Mouse (Mus musculus): Measurements from ENCODE around the gene Olfr71.
A peak's percentile ranks its signal among the peaks of the same experiment; 100 is the strongest.

Gene Olfr71

GRCm38 (mm10) chr4:43709869-43710268 is at the start of gene Olfr71:
TSS of gene Olfr71 (minus strand) at chr4:43710255.
- DNase-seq: no peak

GRCm38 (mm10) chr4:43757213-43757612 is 47.2 kb upstream of the Olfr71 start:
- DNase-seq: no peak

- DNase-seq: no peak
Observed at GRCm38 (mm10) chr4:43745187-43745586, 35.1 kb upstream of the Olfr71 start.

- no peak for DNase-seq
Observed at GRCm38 (mm10) chr4:43743099-43743498, 33.0 kb upstream of the Olfr71 start.

DNA sequence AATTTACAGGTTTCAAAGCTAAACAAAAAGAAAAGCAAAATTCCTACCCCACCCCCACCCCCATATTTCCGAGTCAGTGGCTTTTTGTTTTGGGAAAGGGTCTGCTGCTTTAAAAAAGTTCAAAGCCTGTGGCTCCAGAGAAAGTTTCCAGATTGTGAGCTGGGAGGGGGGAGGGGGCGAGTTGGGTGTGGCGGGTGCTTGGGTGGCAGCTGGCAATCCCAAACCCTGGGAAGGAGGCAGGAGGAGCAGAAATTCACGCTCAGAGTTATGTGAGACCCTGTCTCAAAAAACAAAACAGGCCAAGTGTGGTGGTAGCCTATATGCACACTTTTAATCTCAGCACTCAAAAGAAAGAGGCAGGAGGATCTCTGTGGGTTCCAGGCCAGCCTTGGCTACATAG is 32.6 kb upstream of the Olfr71 start:
- DNase-seq: no peak

DNA sequence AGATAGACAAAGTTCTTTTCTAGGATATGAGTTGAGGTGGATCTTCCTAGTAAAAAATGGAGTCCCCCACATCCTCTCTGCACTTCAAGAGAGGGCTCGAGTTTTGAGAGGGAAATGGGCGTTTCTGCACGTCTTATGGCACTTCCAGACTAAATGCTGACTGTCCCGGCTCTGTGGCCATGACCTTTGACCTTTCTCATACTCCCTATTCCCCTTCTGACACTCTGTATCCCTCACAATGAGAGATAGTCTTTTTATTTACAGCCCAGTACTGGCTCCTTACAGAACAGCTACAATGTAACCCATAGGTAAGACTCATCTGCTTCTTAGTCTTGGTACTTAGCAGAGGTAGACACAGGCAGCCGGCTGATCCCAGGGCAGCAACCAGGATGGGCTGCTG is 31.5 kb upstream of the Olfr71 start:
- no peak for DNase-seq

DNA sequence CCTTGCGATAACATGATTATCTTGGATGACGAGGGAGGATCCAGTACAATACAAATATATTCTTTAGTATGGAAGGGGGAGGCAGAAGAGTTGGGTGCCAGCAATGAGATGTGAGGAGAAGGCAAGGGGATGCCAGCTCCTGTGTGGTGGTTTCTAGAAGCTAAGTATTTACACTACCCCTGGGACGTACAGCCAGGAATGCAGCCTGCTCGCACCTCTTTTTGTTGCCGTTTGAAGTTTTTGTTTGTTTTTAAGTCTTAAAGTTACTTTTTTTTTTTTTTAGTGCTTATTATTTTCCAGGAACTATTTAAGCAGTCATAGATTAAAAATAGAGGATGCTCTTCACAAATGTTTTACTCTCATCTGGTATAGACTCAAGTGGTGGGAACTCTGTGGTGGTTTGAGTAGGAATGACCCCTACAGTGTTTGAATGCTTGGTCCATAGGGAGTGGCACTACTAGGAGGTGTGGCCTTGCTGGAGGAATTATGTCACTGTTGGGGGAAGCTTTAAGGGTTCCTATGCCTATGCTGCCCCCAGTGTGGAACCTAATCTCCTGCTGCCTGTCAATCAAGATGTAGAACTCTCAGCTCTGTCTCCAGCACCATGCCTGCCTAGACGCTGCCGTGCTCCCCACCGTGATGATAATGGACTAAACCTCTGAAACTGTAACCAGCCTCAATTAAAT is 29.1 kb upstream of the Olfr71 start:
- DNase-seq: no peak

DNA sequence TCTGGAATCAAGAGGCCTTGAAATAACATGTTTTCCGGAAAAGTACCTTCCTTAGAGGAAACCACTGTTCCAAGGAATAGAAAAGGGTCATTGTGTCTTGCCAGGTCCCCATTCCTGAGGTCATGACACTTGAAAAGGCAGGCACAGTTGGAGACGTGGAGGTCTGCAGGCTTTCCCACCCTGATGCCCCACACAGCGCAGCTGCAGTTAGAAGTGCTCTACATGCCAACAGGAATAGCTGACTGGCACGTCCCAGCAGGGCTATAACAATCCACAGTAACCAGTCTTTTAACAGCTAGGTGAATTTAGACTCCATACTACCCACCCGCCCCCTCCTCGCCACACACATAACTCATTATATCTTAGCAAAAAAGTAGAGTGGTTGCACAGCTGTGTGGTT is 27.1 kb upstream of the Olfr71 start:
- peak; percentile 0 for DNase-seq

DNA sequence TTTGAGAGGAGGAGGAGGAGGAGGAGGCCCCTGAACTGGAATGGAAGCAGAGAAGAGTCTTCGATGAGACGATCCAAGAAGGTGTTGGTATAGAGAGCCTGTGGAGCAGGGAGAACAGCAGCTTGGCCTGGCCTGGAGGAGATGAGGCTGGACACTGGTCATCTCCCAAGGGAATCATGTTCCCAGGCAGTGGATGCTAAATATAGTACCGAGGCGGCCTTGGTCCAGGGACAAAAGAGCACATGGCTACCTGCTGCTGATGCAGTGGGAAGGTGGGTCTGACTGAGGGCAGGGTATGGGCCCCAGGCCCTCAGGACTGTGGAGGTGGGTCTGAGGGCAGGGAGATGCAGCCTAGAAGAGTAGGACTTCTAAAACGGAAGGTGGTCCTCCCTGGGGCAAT is 23.1 kb upstream of the Olfr71 start:
- DNase-seq: no peak

- DNase-seq: no peak
Observed at GRCm38 (mm10) chr4:43732171-43732570, 22.1 kb upstream of the Olfr71 start.

DNA sequence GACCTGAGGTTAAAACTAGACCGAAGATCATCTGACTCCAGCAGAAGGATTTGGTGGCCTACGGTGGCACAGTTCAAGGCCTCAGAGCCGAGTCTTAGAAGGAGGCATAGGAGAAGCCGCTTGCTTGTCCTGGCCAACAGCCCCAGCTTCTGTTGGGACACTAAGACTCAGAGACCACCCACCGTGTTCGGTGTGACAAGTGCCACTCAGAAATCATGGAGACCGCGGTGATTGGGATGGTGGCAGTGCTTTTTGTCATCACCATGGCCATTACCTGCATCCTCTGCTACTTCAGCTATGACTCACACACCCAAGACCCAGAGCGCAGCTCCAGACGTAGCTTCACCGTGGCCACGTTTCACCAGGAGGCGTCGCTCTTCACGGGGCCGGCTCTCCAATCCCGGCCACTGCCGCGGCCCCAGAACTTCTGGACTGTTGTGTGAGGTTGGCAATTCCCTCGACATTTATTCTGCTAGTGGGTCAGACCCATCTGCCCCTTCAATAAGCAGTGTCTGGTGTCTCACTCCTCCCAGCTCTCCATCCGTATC is 20.8 kb upstream of the Olfr71 start:
- DNase-seq: no peak

DNA sequence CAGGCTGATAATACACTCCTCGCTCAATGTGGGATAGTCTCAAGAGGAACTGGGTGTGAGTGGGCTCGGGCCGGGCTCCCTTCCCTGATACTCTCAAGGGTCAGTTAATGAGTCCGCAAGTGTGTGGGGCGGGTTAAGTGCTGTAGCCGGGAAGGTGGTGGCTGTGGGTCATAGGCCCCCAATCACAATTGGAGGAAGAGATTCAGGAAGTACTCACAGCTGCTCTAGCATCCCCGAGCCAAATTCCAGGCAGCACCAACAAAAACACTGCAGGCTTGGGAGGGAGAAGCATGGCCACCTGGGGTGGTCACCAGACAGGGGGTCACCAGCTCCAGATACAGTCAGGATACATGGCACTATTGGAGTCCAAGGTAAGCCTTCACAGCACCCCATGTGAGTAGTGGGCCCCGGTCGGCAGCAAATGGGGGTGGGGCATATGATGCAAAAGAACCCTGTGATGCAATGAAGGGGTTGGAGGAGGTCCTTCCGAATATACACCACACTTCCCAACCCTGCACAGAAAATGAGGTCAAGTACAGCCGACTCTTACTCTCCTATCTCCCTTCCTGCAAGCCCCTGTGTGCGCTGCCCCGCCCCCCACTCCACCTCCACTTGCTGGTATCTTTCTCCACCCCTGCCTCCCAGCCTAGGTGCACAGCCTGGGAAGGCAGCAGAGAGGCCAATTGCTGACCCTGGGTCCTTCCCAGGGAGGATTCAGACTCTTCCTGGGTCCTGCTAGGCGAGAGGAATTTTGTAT is 19.9 kb upstream of the Olfr71 start, which contains the start of gene Spaar:
Spaar (plus strand) TSS at position 241 of the 757 bp plus-strand sequence.
- no peak for DNase-seq

DNA sequence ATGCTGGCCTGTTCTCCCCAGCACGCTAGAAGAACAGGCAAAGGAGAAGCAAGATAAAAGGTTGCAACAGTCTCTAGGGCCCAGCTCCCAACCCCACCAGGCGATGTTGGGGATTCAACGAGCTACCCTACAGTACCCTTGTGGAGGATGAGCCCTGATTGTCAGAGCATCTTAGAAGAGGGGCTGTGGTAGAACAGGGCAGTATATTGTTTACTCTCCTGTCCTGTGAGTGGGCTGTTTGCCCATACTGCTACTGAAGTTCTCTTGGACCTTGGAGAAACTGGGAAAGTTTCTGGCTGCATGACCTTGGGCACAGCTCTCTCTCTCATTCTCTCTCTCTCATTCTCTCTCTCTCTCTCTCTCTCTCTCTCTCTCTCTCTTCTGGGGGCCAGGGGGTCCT is 19.1 kb upstream of the Olfr71 start:
- DNase-seq: no peak

DNA sequence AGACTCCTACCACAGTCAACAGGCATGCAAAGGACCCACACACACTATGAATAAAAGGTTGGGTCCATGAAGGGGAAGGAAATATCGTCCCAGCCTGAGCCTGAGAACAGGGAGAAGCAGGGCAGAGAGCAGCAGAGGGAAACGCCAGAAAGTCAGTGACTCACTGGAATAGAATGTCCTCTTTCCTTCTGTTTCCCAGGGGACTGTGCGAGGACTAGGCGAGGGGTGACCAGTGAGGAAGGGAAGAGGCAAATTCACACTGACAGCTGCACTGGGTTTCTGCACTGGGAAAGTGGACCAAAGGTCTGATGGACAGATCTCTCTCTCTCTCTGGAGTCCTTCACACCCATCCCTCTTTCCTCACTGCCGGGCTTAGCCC is 18.5 kb upstream of the Olfr71 start:
- DNase-seq: no peak

DNA sequence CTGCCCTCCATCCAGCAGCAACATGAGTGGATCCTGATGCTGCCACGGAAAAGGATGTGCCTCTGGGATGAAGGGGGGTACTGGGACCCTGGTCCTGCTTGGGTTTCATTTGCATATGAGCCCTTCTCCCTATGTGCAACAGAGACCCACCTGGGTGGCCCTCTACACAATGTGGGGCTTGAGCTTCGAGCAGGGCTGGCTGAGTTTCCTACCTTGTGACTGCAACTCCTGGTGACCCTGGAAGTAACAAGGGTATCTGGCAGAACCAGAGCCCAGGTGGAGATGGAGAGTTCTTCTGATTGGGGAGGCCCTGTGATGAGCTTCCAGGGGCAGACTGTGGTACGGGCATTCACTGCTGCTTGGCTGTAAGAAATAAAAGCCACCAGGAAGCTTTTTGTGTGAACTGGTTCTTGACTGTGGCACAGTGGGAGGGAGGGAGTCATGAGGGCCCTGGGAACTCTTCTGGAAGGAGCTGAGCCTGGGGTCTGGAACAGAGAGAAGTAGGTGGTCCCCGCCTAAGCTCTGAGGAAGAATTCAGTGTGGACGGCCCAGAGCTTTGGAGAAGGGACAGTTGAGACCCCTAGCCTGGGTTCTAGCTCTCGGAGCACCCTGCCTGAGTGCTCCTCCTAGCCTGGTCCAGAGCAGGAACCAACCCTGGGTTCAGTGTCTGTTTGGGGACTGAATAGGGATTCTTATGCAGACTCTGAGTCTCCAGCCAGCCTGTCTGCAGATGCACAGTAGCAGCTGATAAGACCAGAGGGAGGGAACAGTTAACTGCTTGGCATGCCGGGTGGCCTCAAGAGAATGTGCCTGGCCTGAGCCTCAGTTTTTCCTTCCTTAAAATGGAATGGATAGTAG is 17.9 kb upstream of the Olfr71 start:
- DNase-seq: no peak

DNA sequence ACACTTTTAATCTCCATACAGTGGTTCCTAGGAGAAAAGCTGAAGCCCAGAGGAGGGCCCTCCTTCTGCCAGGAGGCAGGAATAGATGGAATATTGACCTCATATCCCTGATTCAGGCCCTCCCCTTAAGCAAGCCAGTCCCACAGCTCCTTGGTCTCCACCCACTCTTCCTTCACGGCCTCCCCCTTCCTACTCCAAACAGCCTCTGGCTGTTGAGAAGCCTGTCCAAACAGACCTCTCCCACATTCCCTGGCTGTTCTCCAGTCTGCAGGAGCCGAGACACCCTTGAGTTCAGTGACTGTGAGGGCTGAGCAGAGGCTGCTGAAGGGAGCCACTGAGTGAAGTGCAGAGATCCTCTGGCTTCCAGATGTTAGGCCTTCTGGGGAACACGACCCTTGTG is 16.9 kb upstream of the Olfr71 start, which contains the start of gene Hrct1:
Hrct1 (plus strand) TSS at position 194 of the 400 bp plus-strand sequence.
- no peak for DNase-seq

- DNase-seq: no peak
Observed at GRCm38 (mm10) chr4:43726228-43726993, 16.4 kb upstream of the Olfr71 start.

GRCm38 (mm10) chr4:43724764-43725163 is 14.7 kb upstream of the Olfr71 start:
- peak; percentile 42 for DNase-seq

- no peak for DNase-seq
Observed at GRCm38 (mm10) chr4:43722191-43722590, 12.1 kb upstream of the Olfr71 start.

GRCm38 (mm10) chr4:43720491-43721228 is 10.6 kb upstream of the Olfr71 start:
- DNase-seq: no peak

DNA sequence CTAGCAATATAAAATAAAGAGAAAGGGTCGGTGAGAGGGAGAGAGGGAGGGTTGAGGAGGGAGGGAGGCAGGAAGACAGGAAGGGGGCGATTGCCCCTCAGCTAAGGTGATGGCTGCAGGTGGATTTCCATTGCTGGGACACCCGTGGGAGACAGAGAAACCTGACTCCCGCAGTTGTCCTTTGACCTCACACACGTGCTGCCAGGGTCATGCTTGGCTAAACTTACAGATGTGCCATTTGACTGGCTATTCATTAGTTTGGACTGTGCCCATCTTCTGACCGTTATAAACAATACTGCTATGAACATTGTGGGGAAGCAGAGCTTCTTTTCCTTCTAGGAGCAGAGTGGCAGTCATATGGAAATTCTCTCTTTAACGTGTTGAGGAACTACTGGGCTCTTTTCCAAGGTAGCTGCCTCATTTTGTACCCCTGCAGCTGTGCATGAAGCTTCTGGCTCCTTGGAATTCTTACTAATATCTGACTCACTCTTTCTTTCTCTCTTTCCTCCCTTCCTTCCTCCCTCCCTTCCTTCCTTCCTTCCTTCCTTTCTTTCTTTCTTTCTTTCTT is 3.7 kb upstream of the Olfr71 start:
- no peak for DNase-seq
